Mouse (Mus musculus) kidney, adult 2 months (tissue): Measurements from ENCODE around the gene Enthd1.

Source experiments
- CTCF ChIP-seq: fragments of 200-500 bp; conservative IDR thresholded peaks from 2 replicates; pipeline ENCODE4 v1.5.1; 2011; ENCODE audit warnings: low read depth, mild to moderate bottlenecking, control low read depth, low read length, moderate library complexity, mixed read lengths; ENCODE audit not compliant: insufficient read depth, insufficient read length
- POLR2A ChIP-seq: fragments of 200-500 bp; IDR thresholded peaks from one replicate; pipeline ENCODE4 v1.6.1; 2011; ENCODE audit warnings: low read depth, low read length, control low read depth

DNA sequence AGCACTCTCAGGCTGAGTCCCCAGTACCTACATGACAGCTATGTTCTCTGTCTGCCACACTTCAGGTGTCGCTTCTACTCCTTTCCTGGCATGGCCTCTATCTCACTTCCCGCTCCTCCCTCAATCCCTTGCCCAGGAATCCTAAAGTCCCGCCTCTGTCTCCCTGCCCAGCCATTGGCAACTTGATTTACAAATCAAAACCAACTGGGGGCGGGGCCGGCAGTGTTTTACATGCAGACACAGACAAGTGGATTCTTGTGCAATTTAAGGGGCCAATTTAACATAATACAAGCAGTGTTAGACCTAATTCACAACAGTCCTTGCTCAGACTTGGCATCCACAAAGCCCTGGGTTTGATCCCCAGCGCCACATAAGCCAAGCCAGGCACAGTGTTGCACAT is 39.1 kb upstream of the Enthd1 start:
- TF ChIP-seq CTCF (no peak), POLR2A (no peak)
